Mouse (Mus musculus) lung, embryonic 16.5 days (tissue): ENCODE data around the gene Ranbp3l. TPM values are rescaled to one million over a fixed set of nuclear protein-coding genes. Genes with fewer than 3 reads are reported as not detected.

Experiments used
- ATAC-seq: fragments of 200-750 bp; cut with Nextera tagmentation; 2 replicates; pipeline ENCODE4 v1.8.0; 2017; ENCODE audit warnings: low read depth, mild to moderate bottlenecking, moderate library complexity
- H3K27ac ChIP-seq: fragments of 300-500 bp; sonication (generic); 2 replicates; pipeline ENCODE4 v1.5.1; 2014; ENCODE audit warnings: mild to moderate bottlenecking, control low read depth, low read length
- H3K27me3 ChIP-seq: fragments of 300-500 bp; sonication (generic); 2 replicates; pipeline ENCODE4 v1.6.1; 2014; ENCODE audit warnings: low read depth, low read length, mixed read lengths; ENCODE audit not compliant: control insufficient read depth, insufficient read depth
- H3K36me3 ChIP-seq: fragments of 300-500 bp; sonication (generic); 2 replicates; pipeline ENCODE4 v1.6.1; 2014; ENCODE audit warnings: low read length; ENCODE audit not compliant: control insufficient read depth, insufficient read depth
- H3K4me1 ChIP-seq: fragments of 300-500 bp; sonication (generic); replicated peaks from 2 replicates; pipeline ENCODE4 v1.6.1; 2014; ENCODE audit warnings: low read length, mixed read lengths; ENCODE audit not compliant: control insufficient read depth, insufficient read depth
- H3K4me2 ChIP-seq: fragments of 300-500 bp; sonication (generic); 2 replicates; pipeline ENCODE4 v1.6.1; 2014; ENCODE audit warnings: low read depth, low read length, control low read depth
- H3K4me3 ChIP-seq: fragments of 300-500 bp; sonication (generic); 2 replicates; pipeline ENCODE4 v1.5.1; 2014; ENCODE audit warnings: mild to moderate bottlenecking, low read length, control low read depth
- H3K9ac ChIP-seq: fragments of 300-500 bp; sonication (generic); 2 replicates; pipeline ENCODE4 v1.6.1; 2014; ENCODE audit warnings: low read length, control low read depth
- H3K9me3 ChIP-seq: fragments of 300-500 bp; sonication (generic); 2 replicates; pipeline ENCODE4 v1.6.1; 2016; ENCODE audit warnings: low read length; ENCODE audit not compliant: control insufficient read depth
- WGBS: fragments of 180-500 bp; shearing (Covaris S2); extraction: QIAGEN DNeasy Blood & Tissue Kit; methylation state at CpG from one replicate; pipeline ENCODE4 v1.1.7; 2014; 5-methylcytosine and 5-hydroxymethylcytosine counted together
- polyA plus RNA-seq: library from polyadenylated mRNA; unstranded; fragments of >200 nt; fragmentation: Nextera tagmentation; extraction: Ambion mirVana; gene quantifications from 2 replicates; pipeline ENCODE4 v1.2.1, GENCODE M21; 2015

Ranbp3l gene
- polyA plus RNA-seq, 1 experiment from 2014 or later, result 0.15 TPM

- H3K27me3 ChIP-seq, result no peaks in the 10 kb centered on the region
- peak overlapping the region; percentile 66; the same call in 1 of the 2 replicates for H3K4me2 ChIP-seq
- ATAC-seq, result no peak
- H3K4me1 ChIP-seq, result peaks cover 49% of the 10 kb centered on the region
- peak overlapping the region; percentile 52; the same call in 1 of the 2 replicates for H3K27ac ChIP-seq
- H3K9me3 ChIP-seq, result no peaks in the 10 kb centered on the region
- H3K9ac ChIP-seq, result no peak overlapping the region
- WGBS, result 10% methylated on average over 2 of the region's 2 CpGs
- H3K4me3 ChIP-seq, result no peak overlapping the region
- H3K36me3 ChIP-seq, result no peaks in the 10 kb centered on the region
Measured at GRCm38 (mm10) chr15:9074139-9074538, 106.4 kb downstream of the Ranbp3l start.

- no peak overlapping the region for H3K4me3 ChIP-seq
- peak overlapping the region; percentile 2 for H3K4me2 ChIP-seq
- no peak for ATAC-seq
- H3K27me3 ChIP-seq, result no peaks in the 10 kb centered on the region
- no peak overlapping the region for H3K9ac ChIP-seq
- H3K4me1 ChIP-seq, result peaks cover 51% of the 10 kb centered on the region
- WGBS, result 6% methylated on average over 4 of the region's 4 CpGs
- no peaks in the 10 kb centered on the region for H3K36me3 ChIP-seq
- H3K9me3 ChIP-seq, result no peaks in the 10 kb centered on the region
- H3K27ac ChIP-seq, result peak overlapping the region; percentile 19
Measured at GRCm38 (mm10) chr15:9074671-9075070, 106.9 kb downstream of the Ranbp3l start.

- Histone ChIP-seq H3K27ac (peak overlapping the region; percentile 46), H3K36me3 (no peaks in the 10 kb centered on the region), H3K27me3 (no peaks in the 10 kb centered on the region), H3K9ac (peak overlapping the region; percentile 30; the same call in 1 of the 2 replicates), H3K9me3 (no peaks in the 10 kb centered on the region), H3K4me3 (no peak overlapping the region; the same call in 1 of the 2 replicates), H3K4me2 (peak overlapping the region; percentile 45), H3K4me1 (peaks cover 45% of the 10 kb centered on the region)
- 37% methylated on average over 14 of the region's 14 CpGs for WGBS
- ATAC-seq, result no peak
Measured at GRCm38 (mm10) chr15:9075608-9076200, 108.0 kb downstream of the Ranbp3l start.

- Histone ChIP-seq H3K9me3 (no peaks in the 10 kb centered on the region), H3K27ac (peak overlapping the region; percentile 67), H3K36me3 (no peaks in the 10 kb centered on the region), H3K4me2 (peak overlapping the region; percentile 17; the same call in 1 of the 2 replicates), H3K9ac (no peak overlapping the region; the same call in 1 of the 2 replicates), H3K4me3 (no peak overlapping the region), H3K27me3 (no peaks in the 10 kb centered on the region), H3K4me1 (peaks cover 42% of the 10 kb centered on the region)
- WGBS, result 39% methylated on average over 12 of the region's 12 CpGs
- peak; percentile 51 for ATAC-seq
Measured at GRCm38 (mm10) chr15:9078481-9079300, 110.9 kb downstream of the Ranbp3l start.

- Histone ChIP-seq H3K4me3 (no peak overlapping the region), H3K4me1 (peaks cover 34% of the 10 kb centered on the region), H3K36me3 (peaks cover 2% of the 10 kb centered on the region; the same call in 1 of the 2 replicates), H3K9ac (no peak overlapping the region), H3K27me3 (no peaks in the 10 kb centered on the region), H3K9me3 (no peaks in the 10 kb centered on the region), H3K4me2 (peak overlapping the region; percentile 17), H3K27ac (peak overlapping the region; percentile 67)
- no peak for ATAC-seq
- WGBS, result 47% methylated on average over 5 of the region's 5 CpGs
Measured at GRCm38 (mm10) chr15:9079626-9080025, 111.9 kb downstream of the Ranbp3l start.

GRCm38 (mm10) chr15:9080206-9080605 lies 112.5 kb downstream of the Ranbp3l start:
- Histone ChIP-seq H3K4me3 (no peak overlapping the region), H3K4me2 (no peak overlapping the region), H3K27ac (peak overlapping the region; percentile 77; the same call in 1 of the 2 replicates), H3K27me3 (no peaks in the 10 kb centered on the region), H3K4me1 (peaks cover 28% of the 10 kb centered on the region), H3K9me3 (no peaks in the 10 kb centered on the region), H3K36me3 (peaks cover 2% of the 10 kb centered on the region; the same call in 1 of the 2 replicates), H3K9ac (no peak overlapping the region)
- peak; percentile 12; the same call in 1 of the 2 replicates for ATAC-seq
- 36% methylated on average over 4 of the region's 4 CpGs for WGBS

- Histone ChIP-seq H3K9me3 (no peaks in the 10 kb centered on the region), H3K36me3 (peaks cover 2% of the 10 kb centered on the region; the same call in 1 of the 2 replicates), H3K9ac (no peak overlapping the region), H3K4me1 (peaks cover 17% of the 10 kb centered on the region), H3K4me3 (no peak overlapping the region), H3K27ac (no peak overlapping the region), H3K27me3 (no peaks in the 10 kb centered on the region), H3K4me2 (no peak overlapping the region)
- no peak for ATAC-seq
- 78% methylated on average over 3 of the region's 3 CpGs for WGBS
Measured at GRCm38 (mm10) chr15:9081294-9081693, 113.5 kb downstream of the Ranbp3l start.

GRCm38 (mm10) chr15:9082753-9083152 lies 115.0 kb downstream of the Ranbp3l start:
- peaks cover 13% of the 10 kb centered on the region for H3K4me1 ChIP-seq
- no peaks in the 10 kb centered on the region for H3K9me3 ChIP-seq
- H3K36me3 ChIP-seq, result peaks cover 4% of the 10 kb centered on the region
- 75% methylated on average over 9 of the region's 9 CpGs for WGBS
- no peak overlapping the region for H3K9ac ChIP-seq
- no peak overlapping the region for H3K4me3 ChIP-seq
- no peaks in the 10 kb centered on the region for H3K27me3 ChIP-seq
- no peak for ATAC-seq
- H3K27ac ChIP-seq, result no peak overlapping the region
- no peak overlapping the region for H3K4me2 ChIP-seq

GRCm38 (mm10) chr15:9086813-9087212 lies 119.1 kb downstream of the Ranbp3l start:
- Histone ChIP-seq H3K4me1 (peaks cover 6% of the 10 kb centered on the region), H3K27ac (no peak overlapping the region), H3K9me3 (no peaks in the 10 kb centered on the region), H3K27me3 (no peaks in the 10 kb centered on the region), H3K9ac (no peak overlapping the region), H3K4me3 (no peak overlapping the region), H3K36me3 (peaks cover 6% of the 10 kb centered on the region), H3K4me2 (no peak overlapping the region)
- 69% methylated on average over 11 of the region's 11 CpGs for WGBS
- 0 out of 2 replicates have a peak, but pooled peaks have one; percentile 17 for ATAC-seq
